In the genomic region with DNA sequence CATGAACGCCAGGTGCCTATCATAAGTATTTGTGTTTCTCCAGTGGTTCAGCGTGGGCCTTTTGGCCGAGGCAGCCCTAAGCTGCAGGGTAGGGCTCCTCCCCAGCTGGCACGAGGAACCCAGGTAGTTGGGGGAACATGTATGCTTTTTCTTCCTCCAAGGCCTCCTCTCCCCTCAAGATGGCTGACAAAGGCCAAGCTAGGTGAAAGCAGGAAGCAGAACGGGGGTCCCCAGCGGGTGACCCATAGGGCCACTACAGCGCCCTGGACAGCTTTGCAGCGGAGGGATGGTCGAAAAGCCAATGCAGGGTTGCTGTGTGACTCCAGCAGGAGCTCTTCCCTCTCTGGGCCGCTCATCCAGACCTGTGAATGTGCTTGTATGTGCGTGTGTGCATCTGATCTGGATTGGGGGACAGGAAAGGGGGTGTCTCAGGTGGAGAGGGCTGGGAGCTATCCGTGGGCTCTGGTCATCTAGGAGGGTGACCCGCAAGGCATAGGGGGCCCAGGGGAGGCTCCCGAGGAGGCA, we compare ENCODE assay signal across 8 mouse cellular contexts. TPM values are rescaled to one million over a fixed set of nuclear protein-coding genes. Genes with fewer than 3 reads are reported as not detected.
DNase-seq lines count a peak whose midpoint lies in the region; ATAC-seq and TF ChIP-seq lines count a peak whose summit lies in the region.

No protein-coding gene starts in this region.

- no peaks in the 10 kb centered on the region for H3K9me3 ChIP-seq in E14TG2a.4 (ENCODE audit: low read length)
- no peaks in the 10 kb centered on the region for H3K9me3 ChIP-seq in forebrain, embryonic 16.5 days (ENCODE audit: control insufficient read depth, low read length)
- H3K9me3 ChIP-seq in liver, embryonic 16.5 days (replicated peaks; ENCODE audit: control insufficient read depth, low read length): no peaks in the 10 kb centered on the region

- ATAC-seq in forebrain, embryonic 16.5 days: peak; percentile 2; the same call in 1 of the 2 replicates
- ATAC-seq in liver, embryonic 16.5 days (ENCODE audit: low read depth): 0 out of 2 replicates have a peak, but pooled peaks have one; percentile 2

- H3K9ac ChIP-seq in forebrain, embryonic 16.5 days (replicated peaks; ENCODE audit: low read depth, low read length): peak overlapping the region; percentile 72
- H3K9ac ChIP-seq in liver, embryonic 16.5 days (ENCODE audit: low read depth, low read length): peak overlapping the region; percentile 64

- H3K27ac ChIP-seq in forebrain, embryonic 16.5 days (ENCODE audit: low read length): no peak overlapping the region
- H3K27ac ChIP-seq in liver, embryonic 16.5 days (ENCODE audit: low read length): no peak overlapping the region

- H3K4me2 ChIP-seq in forebrain, embryonic 16.5 days (ENCODE audit: low read length): peak overlapping the region; percentile 73
- H3K4me2 ChIP-seq in liver, embryonic 16.5 days (ENCODE audit: low read depth, low read length): peak overlapping the region; percentile 90

- WGBS in forebrain, embryonic 16.5 days: 23% methylated on average over 14 of the region's 14 CpGs
- WGBS in liver, embryonic 16.5 days (ENCODE audit: insufficient replicate concordance): 22% methylated on average over 14 of the region's 14 CpGs

- peaks cover 63% of the 10 kb centered on the region for H3K4me1 ChIP-seq in E14TG2a.4 (replicated peaks; ENCODE audit: low read depth, low read length)
- peaks cover 12% of the 10 kb centered on the region for H3K4me1 ChIP-seq in forebrain, embryonic 16.5 days (replicated peaks; ENCODE audit: control insufficient read depth, insufficient read depth, low read length)
- H3K4me1 ChIP-seq in liver, embryonic 16.5 days (ENCODE audit: control insufficient read depth, low read depth, low read length): peaks cover 4% of the 10 kb centered on the region

- H3K4me3 ChIP-seq in E14TG2a.4 (replicated peaks; ENCODE audit: low read length): peak overlapping the region; percentile 97
- H3K4me3 ChIP-seq in forebrain, embryonic 16.5 days (replicated peaks; ENCODE audit: low read length): peak overlapping the region; percentile 60
- H3K4me3 ChIP-seq in liver, embryonic 16.5 days (ENCODE audit: low read depth, low read length): peak overlapping the region; percentile 74

- peak; percentile 93 for DNase-seq in heart, adult 11 months
- no peak for DNase-seq in heart, postnatal 25 days (ENCODE audit: low spot score)
- DNase-seq in ovary, postnatal 14 days (ENCODE audit: low spot score): no peak
- DNase-seq in adipocyte (ENCODE audit: low spot score): no peak
- no peak for DNase-seq in spleen, adult 12 weeks (ENCODE audit: low spot score)

- H3K36me3 ChIP-seq in E14TG2a.4 (ENCODE audit: insufficient read depth, low read length): peaks cover 26% of the 10 kb centered on the region
- no peaks in the 10 kb centered on the region for H3K36me3 ChIP-seq in forebrain, embryonic 16.5 days (ENCODE audit: control insufficient read depth, insufficient read depth)
- no peaks in the 10 kb centered on the region for H3K36me3 ChIP-seq in liver, embryonic 16.5 days (ENCODE audit: control insufficient read depth, insufficient read depth)

- peaks cover 48% of the 10 kb centered on the region for H3K27me3 ChIP-seq in E14TG2a.4 (ENCODE audit: insufficient read depth, low read length)
- no peaks in the 10 kb centered on the region for H3K27me3 ChIP-seq in forebrain, embryonic 16.5 days (replicated peaks; ENCODE audit: control insufficient read depth, insufficient read depth, low read length)
- peaks cover 15% of the 10 kb centered on the region for H3K27me3 ChIP-seq in liver, embryonic 16.5 days (ENCODE audit: control insufficient read depth, insufficient read depth, low read depth, low read length)

- intact Hi-C loops in heart, postnatal 25 days (cut with DNase I): loop anchor here (1.0 kb wide), 1 partner anchor 16 kb away; no protein-coding TSS in a partner anchor

- TF ChIP-seq CTCF in E14TG2a.4 (conservative IDR thresholded peaks at IDR 0.05; ENCODE audit: low read length): no peak

RNA-seq across cellular contexts. Expression of a gene that starts 0.4 kb away (rescaled TPM):
- total RNA-seq in heart, postnatal 25 days (2021): 1 to 10 TPM; 1.3 to 1.4 TPM
- polyA plus RNA-seq in forebrain, embryonic 16.5 days (2015; fragmentation: Nextera tagmentation; extraction: Ambion mirVana): 3.1 and 3.4 TPM in 2 replicates
- 3.3 and 3.8 TPM in 2 replicates for polyA plus RNA-seq in liver, embryonic 16.5 days (2015; fragmentation: Nextera tagmentation; extraction: Ambion mirVana)

RNA-seq across cellular contexts. Expression of a gene that starts 16.3 kb away (rescaled TPM):
- total RNA-seq in heart, postnatal 25 days (2021): 10 to 100 TPM; 13.9 to 14.6 TPM
- polyA plus RNA-seq in forebrain, embryonic 16.5 days (2015; fragmentation: Nextera tagmentation; extraction: Ambion mirVana): 99.8 and 108 TPM in 2 replicates
- polyA plus RNA-seq in liver, embryonic 16.5 days (2015; fragmentation: Nextera tagmentation; extraction: Ambion mirVana): 24.8 and 25.0 TPM in 2 replicates

RNA-seq across cellular contexts. Expression of a gene that starts 47.6 kb away (rescaled TPM):
- not detected for total RNA-seq in heart, postnatal 25 days (2021)
- not detected in 2 replicates for polyA plus RNA-seq in forebrain, embryonic 16.5 days (2015; fragmentation: Nextera tagmentation; extraction: Ambion mirVana)
- 0.81 and 1.1 TPM in 2 replicates for polyA plus RNA-seq in liver, embryonic 16.5 days (2015; fragmentation: Nextera tagmentation; extraction: Ambion mirVana)
